11 mouse cellular contexts compared by ENCODE assay signal in the genomic region with DNA sequence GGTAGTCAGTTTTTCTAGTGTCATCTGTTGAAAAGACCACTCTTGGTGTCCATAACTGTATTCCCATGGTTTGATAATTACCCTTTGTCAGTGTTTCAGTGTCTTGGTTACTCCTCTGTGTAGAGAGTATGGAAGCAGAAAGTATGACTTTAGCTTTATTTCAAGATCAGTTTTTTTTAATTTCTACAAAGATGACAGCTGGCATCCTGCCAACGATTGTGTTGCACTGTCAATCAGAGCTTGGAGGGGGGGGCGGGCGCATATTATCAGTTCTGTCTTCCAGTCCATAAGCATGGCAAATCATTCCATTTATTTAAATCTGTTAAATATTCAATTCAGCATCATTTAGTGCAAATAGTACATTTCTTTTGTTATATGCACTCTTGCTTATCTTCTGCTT.
"Had no signal": no experiment of that assay in that cellular context is flagged by ENCODE, and none has a peak within 500 bp of the region (broad histone marks: within the 10 kb centered on the region; RNA-seq: fewer than 3 reads in every experiment).

No protein-coding gene starts in this region.

- H3K4me1 ChIP-seq: neural tube, embryonic 12.5 days had no signal

- DNase-seq: kidney, adult 2 months; kidney, postnatal 14 days; left cerebral cortex, postnatal 4 days; lung, adult 18-20 months had no signal

- H3K36me3 ChIP-seq: kidney, embryonic 15.5 days; limb, embryonic 13.5 days; midbrain, embryonic 12.5 days; neural tube, embryonic 12.5 days had no signal

- H3K9ac ChIP-seq: kidney, embryonic 15.5 days; limb, embryonic 13.5 days; liver, embryonic 14.5 days; midbrain, embryonic 12.5 days; neural tube, embryonic 12.5 days had no signal

- H3K4me3 ChIP-seq: kidney, embryonic 15.5 days; limb, embryonic 13.5 days; midbrain, embryonic 12.5 days; myocyte; neural tube, embryonic 12.5 days had no signal

- H3K9me3 ChIP-seq: kidney, embryonic 15.5 days; limb, embryonic 13.5 days; midbrain, embryonic 12.5 days; neural tube, embryonic 12.5 days had no signal

- H3K27ac ChIP-seq: kidney, embryonic 15.5 days; limb, embryonic 13.5 days; liver, embryonic 14.5 days; midbrain, embryonic 12.5 days; neural tube, embryonic 12.5 days; stomach, postnatal 0 days had no signal

- H3K4me2 ChIP-seq: kidney, embryonic 15.5 days; limb, embryonic 13.5 days; midbrain, embryonic 12.5 days; neural tube, embryonic 12.5 days had no signal

- H3K27me3 ChIP-seq: kidney, embryonic 15.5 days; limb, embryonic 13.5 days; midbrain, embryonic 12.5 days; neural tube, embryonic 12.5 days had no signal
